Mouse (Mus musculus) left cerebral cortex, adult 18-20 months (tissue): ENCODE measurements at regions not wholly inside any gene's neighbourhood (a gene's known extent, or its start where the extent isn't known, plus 50 kb on each side); places are given as distances from the start of the nearest gene placed in this dataset.
A peak's percentile ranks its signal among the peaks of the same experiment; 100 is the strongest.

Source experiments
- DNase-seq, 2 experiments: peaks; one replicate each; pipeline ENCODE4 v3.0.0; 2021 to 2022; ENCODE audit warnings: low spot score in 2 of 2, mixed read lengths in 1 of 2

DNA sequence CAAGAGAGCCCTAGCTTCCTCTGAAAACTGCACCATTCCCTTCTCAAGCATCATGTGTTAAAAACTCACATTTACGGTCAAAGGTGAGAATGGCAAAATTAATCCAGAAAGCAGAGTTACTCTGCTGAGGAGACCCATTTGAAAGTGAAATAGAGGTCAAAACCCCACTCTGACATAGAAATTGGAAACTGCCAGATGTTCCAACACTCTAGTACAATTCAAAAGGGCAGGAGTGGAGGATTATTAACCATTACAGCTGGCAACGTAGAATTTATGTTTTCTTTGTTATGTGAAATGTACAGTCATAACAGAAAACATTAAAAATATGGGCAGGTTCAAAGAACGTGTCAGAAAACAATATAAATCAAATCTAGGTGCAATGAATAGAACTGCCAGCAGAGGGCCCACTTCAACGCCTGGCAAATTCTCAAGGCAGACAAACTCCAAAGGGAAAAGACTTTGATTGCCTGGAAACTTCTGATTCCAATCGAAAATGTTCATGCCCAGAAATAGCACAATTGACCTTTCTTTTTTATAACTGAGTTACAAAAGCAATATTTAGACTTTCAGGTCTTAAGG lies 54.2 kb upstream of the Rfpl4b start:
- peak; percentile 57 to 70 for DNase-seq

DNA sequence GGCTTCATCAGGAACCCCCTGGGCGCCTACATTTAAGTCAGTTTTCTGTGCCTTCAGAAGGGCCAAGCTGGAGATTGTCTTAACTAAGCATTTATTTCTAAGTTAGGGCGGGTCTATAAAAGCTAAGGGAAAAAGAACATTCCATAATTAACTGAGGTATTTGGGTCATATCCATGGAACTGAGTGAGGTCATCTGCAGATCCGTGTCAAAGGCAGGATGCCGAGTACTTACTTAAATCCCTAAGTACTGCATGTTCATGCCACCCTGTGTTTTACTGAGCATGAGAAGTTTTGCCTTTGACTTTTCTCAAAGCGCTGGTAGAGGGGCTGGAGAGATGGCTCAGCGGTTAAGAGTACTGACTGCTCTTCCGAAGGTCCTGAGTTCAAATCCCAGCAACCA lies 57.7 kb upstream of the Rfpl4b start:
- no peak for DNase-seq

DNA sequence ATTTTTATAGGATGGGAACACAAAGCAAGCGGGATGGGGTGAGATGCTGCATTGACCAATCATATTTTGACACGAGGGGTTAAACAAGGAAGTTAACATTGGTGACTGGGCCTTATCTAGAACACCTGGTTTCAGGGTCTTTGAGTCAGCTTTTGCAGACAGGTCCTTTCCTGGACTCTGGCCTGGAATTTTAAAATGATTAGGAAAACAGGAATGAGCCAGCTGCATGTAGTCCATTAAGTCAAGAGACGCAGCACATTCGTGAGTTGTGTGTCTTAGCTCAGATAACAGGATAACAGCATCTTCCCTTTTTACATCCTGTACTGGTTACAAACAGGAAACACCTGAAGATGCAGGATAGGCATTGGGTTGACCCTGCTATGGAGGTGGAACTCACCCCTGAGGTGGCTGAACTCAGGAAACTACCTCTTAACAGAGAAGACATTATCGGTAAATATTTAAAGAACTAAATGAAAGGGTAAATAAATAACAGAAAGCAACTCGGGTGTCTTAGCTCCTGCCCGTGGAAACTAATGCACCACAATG lies 59.1 kb upstream of the Rfpl4b start:
- no peak for DNase-seq

DNA sequence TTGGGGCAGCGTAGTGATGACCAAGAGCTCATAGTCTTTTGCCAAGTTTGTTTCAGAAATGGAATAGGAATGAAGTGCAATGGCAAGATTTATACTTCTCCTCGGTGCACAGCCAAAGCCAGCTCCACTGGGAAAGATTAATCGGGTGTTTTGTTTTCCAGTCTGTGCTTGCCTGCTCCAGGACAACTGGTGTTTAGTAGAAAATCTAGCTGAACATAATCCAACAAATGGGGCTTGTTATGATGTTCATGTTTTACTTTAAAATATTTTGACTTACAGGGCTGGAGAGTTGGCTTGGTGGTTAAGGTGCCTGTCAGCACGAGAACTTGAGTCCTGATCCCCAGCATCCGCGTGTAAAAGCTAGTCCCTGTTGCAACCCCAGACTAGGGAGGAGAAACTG lies 60.6 kb upstream of the Rfpl4b start:
- no peak for DNase-seq

DNA sequence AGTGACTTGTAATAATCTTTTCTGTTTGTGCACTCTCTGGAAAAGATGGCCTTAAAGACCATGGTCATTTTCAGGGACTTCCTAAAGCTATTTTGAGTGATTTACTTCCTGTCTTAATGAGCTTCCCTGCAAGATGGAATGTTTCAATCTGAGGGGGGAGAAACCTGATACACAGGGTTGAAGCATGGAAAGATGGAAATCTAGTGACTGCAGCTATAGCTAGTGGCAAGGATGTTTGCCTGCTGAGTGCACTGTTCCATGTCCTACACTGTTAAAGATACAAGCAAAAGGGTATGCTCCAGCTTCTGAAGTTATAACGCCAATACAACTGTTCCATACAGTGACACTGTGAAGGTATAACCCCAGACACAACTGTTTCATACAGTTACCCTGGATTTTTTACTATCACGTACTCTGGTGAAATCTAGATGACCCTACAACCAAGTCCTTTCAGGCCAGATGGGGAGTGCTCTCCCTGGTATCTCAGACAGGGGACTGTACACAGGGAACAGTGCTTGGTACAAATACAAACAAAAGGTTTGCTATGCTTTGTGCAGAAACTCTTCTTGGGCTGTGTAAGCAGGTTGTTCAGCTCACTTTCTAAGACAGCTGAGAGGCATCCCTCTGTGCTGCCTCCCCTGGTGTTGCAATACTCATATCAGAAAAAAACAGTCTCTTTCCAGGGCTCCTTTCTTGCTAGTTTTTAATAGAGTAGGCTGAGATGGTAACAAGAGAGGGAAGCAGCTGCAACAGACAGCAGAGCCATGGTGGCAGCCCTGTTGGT lies 62.4 kb upstream of the Rfpl4b start:
- no peak for DNase-seq

DNA sequence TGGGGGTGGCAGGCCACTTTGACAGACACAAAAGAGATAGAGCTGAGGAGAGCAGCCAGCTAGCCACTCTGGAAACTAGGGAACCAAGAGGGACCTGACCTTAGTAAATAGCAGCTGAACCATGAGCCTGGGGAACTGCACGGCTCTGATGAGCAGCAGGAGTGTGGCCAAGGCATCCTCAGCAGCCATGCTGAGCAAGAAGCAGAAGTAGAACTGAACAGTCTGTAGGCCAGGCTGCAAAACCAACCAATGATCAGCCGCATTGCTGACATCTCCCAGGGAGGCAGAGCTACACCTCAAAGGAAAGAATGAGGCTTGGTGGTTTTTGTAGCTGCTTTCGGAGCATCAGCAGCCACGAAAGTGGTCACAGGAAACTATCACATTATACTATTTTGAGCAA lies 63.1 kb upstream of the Rfpl4b start:
- no peak for DNase-seq

DNA sequence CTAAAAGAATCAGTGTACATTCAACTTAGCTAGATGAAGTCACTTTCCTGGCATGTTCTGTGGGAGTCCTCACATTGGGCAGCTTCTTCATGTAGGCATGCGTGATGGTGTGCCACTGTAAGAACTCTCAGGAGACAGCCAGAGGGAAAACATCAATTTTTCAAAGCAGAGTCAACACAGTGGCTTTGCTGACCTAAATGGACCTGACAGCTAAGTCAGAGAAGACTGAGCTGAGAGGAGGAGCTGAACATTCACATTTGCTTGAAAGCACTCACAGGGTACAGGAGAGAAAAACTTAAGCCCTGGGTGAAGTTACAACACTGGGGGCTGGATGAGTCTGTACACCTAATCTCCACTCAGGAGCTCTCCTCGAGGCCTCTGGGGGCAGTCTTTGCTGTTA lies 64.9 kb upstream of the Rfpl4b start:
- DNase-seq, result no peak

DNA sequence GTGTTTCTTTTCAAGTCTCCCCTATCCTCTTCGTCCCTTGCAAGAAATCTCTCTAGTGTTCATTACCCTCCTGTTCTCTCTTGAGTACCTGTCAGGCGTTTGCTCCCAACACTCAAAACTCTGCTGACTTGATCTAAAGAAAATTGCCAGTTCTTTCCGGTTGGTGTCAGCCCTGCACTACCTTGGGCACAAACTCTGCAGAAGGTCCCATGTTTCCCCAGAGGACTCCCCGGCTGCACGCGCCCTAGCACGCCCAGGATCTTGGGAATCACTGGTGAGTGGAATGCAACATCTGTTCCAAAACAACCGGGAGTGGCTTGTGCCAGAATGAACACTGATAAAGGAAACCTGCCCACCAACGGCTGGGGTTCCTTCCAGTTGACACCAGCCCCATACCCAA lies 66.3 kb upstream of the Rfpl4b start:
- no peak for DNase-seq

DNA sequence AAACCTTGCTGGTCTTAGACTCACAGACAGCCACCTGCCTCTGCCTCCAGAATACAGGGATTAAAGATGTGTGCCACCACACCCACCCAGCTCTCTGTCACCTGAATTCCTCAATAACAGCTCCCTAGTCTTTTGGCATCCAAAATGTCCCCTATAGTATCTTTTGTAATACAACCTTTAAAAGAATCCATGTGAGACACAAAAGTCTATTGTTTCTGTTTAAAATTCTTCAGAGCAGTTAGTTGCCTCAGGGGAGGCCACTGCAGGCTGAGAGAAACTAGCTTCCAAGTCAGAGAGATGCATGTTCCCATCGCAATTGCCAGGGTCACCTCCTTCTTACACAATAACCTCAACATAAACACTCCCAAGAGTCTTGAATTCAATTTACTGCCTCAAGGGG lies 70.6 kb upstream of the Lama4 start:
- no peak for DNase-seq

DNA sequence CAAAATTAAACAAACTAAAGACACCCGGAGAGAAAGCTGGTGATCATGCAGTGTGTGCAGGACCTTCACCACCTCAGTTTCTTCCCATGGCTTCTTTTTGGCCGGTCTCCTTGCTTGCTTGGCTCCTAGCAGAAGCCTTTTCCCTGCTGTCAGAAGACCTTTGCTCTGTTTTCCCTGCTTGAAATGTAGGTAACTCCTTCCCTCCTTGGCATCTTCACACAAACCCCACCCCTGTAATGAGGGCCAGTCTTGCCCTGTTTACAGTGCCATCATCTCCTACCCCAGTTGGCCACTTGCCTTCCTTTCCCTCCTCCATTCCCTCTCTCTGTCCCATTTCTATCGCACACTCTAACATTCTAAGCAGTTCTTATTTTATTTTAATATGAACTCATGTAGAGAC lies 69.7 kb upstream of the Lama4 start:
- DNase-seq, result no peak

DNA sequence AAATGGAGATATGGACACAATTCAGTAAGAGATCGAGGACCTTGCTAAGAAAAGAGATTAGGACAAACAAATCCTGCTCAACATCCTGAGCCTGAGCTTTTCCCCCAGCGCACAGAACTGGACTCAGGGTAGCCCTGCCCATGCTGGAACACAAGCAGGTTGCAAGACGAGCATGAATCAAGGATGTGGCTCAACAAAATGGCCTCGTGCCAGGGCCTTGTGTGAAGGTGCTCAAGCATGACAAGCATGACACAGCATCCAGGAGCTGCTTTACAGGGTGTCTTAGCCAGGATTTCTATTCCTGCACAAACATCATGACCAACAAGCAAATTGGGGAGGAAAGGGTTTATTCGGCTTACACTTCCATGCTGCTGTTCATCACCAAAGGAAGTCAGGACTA lies 67.7 kb upstream of the Lama4 start:
- peak; percentile 15 to 18 for DNase-seq

DNA sequence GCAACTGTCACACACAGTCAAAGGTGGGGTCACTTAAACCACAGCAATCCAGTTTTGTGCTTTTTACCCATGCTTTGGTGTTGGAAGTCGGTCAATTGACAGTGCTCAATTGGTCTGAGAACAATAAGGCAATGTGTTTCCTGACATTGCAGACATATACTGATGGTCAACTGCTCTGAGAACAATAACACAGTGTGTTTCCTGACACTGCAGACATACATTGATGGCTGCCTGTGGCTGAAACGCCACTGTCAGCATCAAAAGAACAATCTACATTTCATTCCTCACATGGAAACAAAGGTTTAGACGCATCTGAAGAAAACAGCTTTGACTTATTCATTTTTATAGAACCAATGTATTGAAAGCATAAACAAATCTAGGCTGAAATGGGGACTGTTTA lies 59.2 kb upstream of the Lama4 start:
- no peak for DNase-seq

DNA sequence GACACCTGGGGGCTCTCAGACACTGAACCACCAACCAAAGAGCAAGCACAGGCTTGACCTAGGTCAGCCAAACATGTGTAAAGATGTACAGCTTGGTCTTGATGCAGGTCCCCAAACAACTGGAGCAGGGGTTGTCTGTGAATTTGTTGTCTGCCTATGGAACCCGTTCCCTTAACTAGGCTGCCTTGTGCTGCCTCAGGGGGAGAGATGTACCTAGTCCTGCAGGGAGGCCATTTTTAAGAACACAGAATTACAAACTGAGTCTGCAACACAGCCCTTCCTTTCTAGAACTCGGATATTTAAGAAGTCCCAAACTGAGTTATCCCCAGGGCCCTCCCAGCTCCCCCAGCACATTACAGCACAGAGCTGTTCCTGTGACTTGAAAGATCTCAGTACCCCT lies 57.5 kb upstream of the Lama4 start:
- DNase-seq, result no peak

DNA sequence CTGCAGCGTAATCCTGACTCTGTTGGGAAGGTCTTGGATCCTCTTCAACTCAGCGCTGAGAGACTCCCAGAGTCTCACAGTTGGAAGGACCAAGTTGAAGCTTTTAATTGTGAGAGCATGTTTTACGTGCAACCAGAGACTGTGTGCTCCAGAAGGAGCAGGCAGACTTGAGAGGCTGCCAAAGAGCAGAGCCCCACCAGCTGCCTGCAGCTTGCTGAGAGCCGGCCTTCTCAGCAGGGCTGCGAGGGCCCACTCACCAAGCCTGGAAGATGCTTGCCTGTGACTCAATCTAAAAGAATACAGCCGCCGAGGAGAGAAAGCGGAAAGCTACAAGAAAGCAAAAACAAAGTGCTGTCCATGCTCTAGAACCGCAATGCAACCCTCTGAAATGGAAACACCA lies 57.0 kb upstream of the Lama4 start:
- DNase-seq, result peak; percentile 73 to 86

DNA sequence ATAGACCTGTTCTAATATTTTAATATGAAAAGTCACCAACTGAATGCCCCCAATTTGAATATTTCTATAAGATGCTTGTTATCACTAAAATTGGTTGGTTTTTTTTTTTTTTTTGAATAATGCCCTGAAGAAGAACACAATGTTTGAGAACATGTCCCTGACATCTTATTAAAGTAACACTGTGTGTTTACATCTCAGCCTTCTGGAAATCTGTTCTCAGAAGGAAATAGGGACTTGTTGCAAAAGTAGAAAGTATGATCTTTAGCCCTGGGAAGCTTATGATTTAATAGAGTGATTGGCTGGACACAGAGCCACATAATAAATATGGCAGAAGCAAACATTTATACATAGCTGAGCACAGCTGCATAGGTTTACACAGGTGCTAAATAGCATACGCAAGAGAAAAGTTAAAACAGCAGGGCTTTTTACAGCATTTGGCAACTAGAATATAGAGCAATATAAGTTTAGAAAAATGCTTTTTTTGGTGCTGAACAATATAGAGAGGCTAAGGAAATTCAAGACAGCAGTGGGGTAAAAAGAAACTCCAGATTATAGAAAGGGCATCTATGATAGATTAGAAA lies 56.1 kb upstream of the Lama4 start:
- DNase-seq, result no peak

DNA sequence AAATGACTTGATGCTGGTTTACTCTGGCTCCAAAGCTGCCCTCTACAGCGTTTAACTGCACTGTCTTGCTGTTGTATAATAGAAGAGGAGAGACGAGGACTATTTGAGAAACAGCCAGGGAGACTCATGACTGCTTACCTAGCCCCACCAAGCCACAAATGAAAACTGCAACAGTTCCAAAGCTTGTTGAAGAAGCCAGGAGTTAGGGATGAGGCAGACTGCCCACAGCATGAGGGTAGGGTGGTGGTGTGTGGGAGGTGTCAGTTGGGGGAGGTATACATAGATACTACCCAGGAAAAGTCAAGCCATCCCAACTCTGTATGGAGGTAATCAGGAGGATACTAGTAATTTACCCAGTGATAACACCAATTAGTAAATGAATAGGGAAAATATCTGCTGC lies 55.5 kb upstream of the Lama4 start:
- peak; percentile 33 to 45 for DNase-seq

DNA sequence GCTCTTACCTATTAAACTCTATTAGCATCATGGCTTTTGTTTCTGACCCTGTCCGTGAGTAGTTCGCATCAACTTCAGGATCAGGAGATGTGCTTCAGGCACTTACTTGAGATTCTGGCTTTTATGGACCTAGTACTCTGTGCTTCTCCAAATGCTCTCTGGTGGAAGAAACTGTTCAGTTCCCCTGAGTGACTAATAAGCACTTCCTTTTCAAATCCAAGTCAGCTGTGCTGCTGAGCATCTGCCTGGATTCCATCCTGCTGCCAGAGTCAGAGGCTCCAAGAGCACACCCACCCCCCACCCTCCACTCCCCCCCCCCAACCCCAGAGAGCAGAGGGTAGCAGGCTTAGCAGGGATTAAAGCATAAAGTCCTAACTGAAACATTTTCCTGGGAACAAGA lies 52.3 kb upstream of the Lama4 start:
- DNase-seq, result no peak
